Mouse (Mus musculus) stomach, postnatal 0 days (tissue): ENCODE data around the gene Gabpb2.

Experiments used
- CTCF ChIP-seq: IDR thresholded peaks from 2 replicates; pipeline ENCODE4 v1.5.1; 2016; ENCODE audit warnings: antibody characterized with exemption, low read depth, mild to moderate bottlenecking, moderate library complexity
- EP300 ChIP-seq: optimal IDR thresholded peaks from 2 replicates; pipeline ENCODE3; 2016; ENCODE audit warnings: antibody characterized with exemption

DNA sequence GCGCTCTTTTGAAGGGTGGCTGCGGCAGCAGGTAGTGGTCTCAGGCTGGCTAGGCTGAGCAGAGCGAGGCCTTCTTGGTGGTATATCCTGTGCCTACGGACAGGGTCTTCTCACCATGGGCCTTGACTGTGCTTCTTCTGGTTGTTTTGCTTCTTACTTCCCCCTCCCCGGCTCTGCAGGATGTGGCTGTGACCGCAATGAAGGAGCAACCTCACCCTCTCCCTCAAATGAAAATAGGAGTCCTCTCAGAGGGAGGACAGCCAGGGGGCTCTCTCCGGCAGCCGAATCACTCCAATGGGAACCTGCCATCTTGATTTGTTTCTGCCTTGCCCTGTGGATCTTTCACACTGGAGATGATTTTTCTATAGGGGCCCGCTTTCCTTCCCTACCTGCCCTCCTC, 76.2 kb downstream of the Gabpb2 start:
- TF ChIP-seq CTCF (no peak), EP300 (no peak)
